Mouse (Mus musculus): ENCODE data around the gene Ptprn. TPM values are rescaled to one million over a fixed set of nuclear protein-coding genes. Genes with fewer than 3 reads are reported as not detected.
A peak's percentile ranks its signal among the peaks of the same experiment; 100 is the strongest.

Ptprn gene
- total and polyA plus RNA-seq, 2 experiments from 2014 or later: 0.04 to 0.16 TPM

- Histone ChIP-seq H3K9me3 (replicated peaks; ENCODE audit: control insufficient read depth, low read length) (no peaks in the 10 kb centered on the region), H3K9ac (replicated peaks; ENCODE audit: low read depth, low read length) (no peak overlapping the region), H3K36me3 (replicated peaks; ENCODE audit: control insufficient read depth, insufficient read depth, low read length) (no peaks in the 10 kb centered on the region), H3K27ac (ENCODE audit: low read depth) (no peak overlapping the region), H3K27me3 (ENCODE audit: control insufficient read depth, insufficient read depth, low read length) (peaks cover 40% of the 10 kb centered on the region), H3K4me2 (ENCODE audit: low read depth, low read length) (no peak overlapping the region), H3K4me1 (ENCODE audit: control insufficient read depth, insufficient read depth) (no peaks in the 10 kb centered on the region), H3K4me3 (ENCODE audit: low read depth, low read length) (no peak overlapping the region)
- TF ChIP-seq CTCF (IDR thresholded peaks at IDR 0.05; ENCODE audit: low read depth) (no peak), EP300 (IDR thresholded peaks at IDR 0.05; ENCODE audit: low read depth) (no peak)
- no peak for DNase-seq (ENCODE audit: low spot score)
- no peak for ATAC-seq (ENCODE audit: insufficient read depth, low read depth)
These were observed 3.0 kb downstream of the Ptprn start for GRCm38 (mm10) chr1:75261278-75261677.

- Histone ChIP-seq H3K27ac (ENCODE audit: low read depth) (no peak overlapping the region), H3K9me3 (replicated peaks; ENCODE audit: control insufficient read depth, low read length) (no peaks in the 10 kb centered on the region), H3K4me3 (ENCODE audit: low read depth, low read length) (no peak overlapping the region), H3K27me3 (ENCODE audit: control insufficient read depth, insufficient read depth, low read length) (no peaks in the 10 kb centered on the region), H3K36me3 (replicated peaks; ENCODE audit: control insufficient read depth, insufficient read depth, low read length) (no peaks in the 10 kb centered on the region), H3K4me2 (ENCODE audit: low read depth, low read length) (no peak overlapping the region), H3K9ac (replicated peaks; ENCODE audit: low read depth, low read length) (no peak overlapping the region), H3K4me1 (ENCODE audit: control insufficient read depth, insufficient read depth) (peaks cover 3% of the 10 kb centered on the region)
- TF ChIP-seq CTCF (IDR thresholded peaks at IDR 0.05; ENCODE audit: low read depth) (no peak), EP300 (IDR thresholded peaks at IDR 0.05; ENCODE audit: low read depth) (no peak)
- WGBS: 37% methylated on average over 10 of the region's 10 CpGs
- DNase-seq (ENCODE audit: low spot score) (no peak), ATAC-seq (ENCODE audit: insufficient read depth, low read depth) (no peak)
These were observed 8.7 kb downstream of the Ptprn start for GRCm38 (mm10) chr1:75255516-75256046.

- no peak overlapping the region for H3K27ac ChIP-seq (ENCODE audit: low read depth)
- H3K4me2 ChIP-seq (ENCODE audit: low read depth, low read length): no peak overlapping the region
- WGBS: 66% methylated on average over 8 of the region's 8 CpGs
- no peak overlapping the region for H3K9ac ChIP-seq (replicated peaks; ENCODE audit: low read depth, low read length)
- no peak overlapping the region for H3K4me3 ChIP-seq (ENCODE audit: low read depth, low read length)
- H3K9me3 ChIP-seq (replicated peaks; ENCODE audit: control insufficient read depth, low read length): no peaks in the 10 kb centered on the region
- DNase-seq (ENCODE audit: low spot score): no peak
- H3K36me3 ChIP-seq (replicated peaks; ENCODE audit: control insufficient read depth, insufficient read depth, low read length): no peaks in the 10 kb centered on the region
- H3K4me1 ChIP-seq (ENCODE audit: control insufficient read depth, insufficient read depth): peaks cover 3% of the 10 kb centered on the region
- no peaks in the 10 kb centered on the region for H3K27me3 ChIP-seq (ENCODE audit: control insufficient read depth, insufficient read depth, low read length)
- no peak for ATAC-seq (ENCODE audit: insufficient read depth, low read depth)
- TF ChIP-seq EP300 (IDR thresholded peaks at IDR 0.05; ENCODE audit: low read depth) (no peak), CTCF (IDR thresholded peaks at IDR 0.05; ENCODE audit: low read depth) (no peak)
These were observed 9.7 kb downstream of the Ptprn start for GRCm38 (mm10) chr1:75254625-75255013.

GRCm38 (mm10) chr1:75253849-75254624, 10.3 kb downstream of the Ptprn start:
- peak; percentile 89 for TF ChIP-seq CTCF (IDR thresholded peaks at IDR 0.05; ENCODE audit: low read depth)
- no peak for TF ChIP-seq EP300 (IDR thresholded peaks at IDR 0.05; ENCODE audit: low read depth)
- peak; percentile 46 for DNase-seq (ENCODE audit: low spot score)
- no peak for ATAC-seq (ENCODE audit: insufficient read depth, low read depth)
- Histone ChIP-seq H3K4me3 (ENCODE audit: low read depth, low read length) (no peak overlapping the region), H3K27ac (ENCODE audit: low read depth) (no peak overlapping the region), H3K9me3 (replicated peaks; ENCODE audit: control insufficient read depth, low read length) (no peaks in the 10 kb centered on the region), H3K4me2 (ENCODE audit: low read depth, low read length) (no peak overlapping the region), H3K4me1 (ENCODE audit: control insufficient read depth, insufficient read depth) (peaks cover 3% of the 10 kb centered on the region), H3K27me3 (ENCODE audit: control insufficient read depth, insufficient read depth, low read length) (no peaks in the 10 kb centered on the region), H3K9ac (replicated peaks; ENCODE audit: low read depth, low read length) (no peak overlapping the region), H3K36me3 (replicated peaks; ENCODE audit: control insufficient read depth, insufficient read depth, low read length) (no peaks in the 10 kb centered on the region)
- WGBS: 54% methylated on average over 16 of the region's 16 CpGs

GRCm38 (mm10) chr1:75253029-75253428, 11.3 kb downstream of the Ptprn start:
- no peak for TF ChIP-seq CTCF (IDR thresholded peaks at IDR 0.05; ENCODE audit: low read depth)
- no peak for TF ChIP-seq EP300 (IDR thresholded peaks at IDR 0.05; ENCODE audit: low read depth)
- H3K9ac ChIP-seq (replicated peaks; ENCODE audit: low read depth, low read length): no peak overlapping the region
- no peak overlapping the region for H3K27ac ChIP-seq (ENCODE audit: low read depth)
- H3K4me3 ChIP-seq (ENCODE audit: low read depth, low read length): no peak overlapping the region
- no peaks in the 10 kb centered on the region for H3K9me3 ChIP-seq (replicated peaks; ENCODE audit: control insufficient read depth, low read length)
- H3K4me1 ChIP-seq (ENCODE audit: control insufficient read depth, insufficient read depth): peaks cover 6% of the 10 kb centered on the region
- no peak for ATAC-seq (ENCODE audit: insufficient read depth, low read depth)
- no peaks in the 10 kb centered on the region for H3K27me3 ChIP-seq (ENCODE audit: control insufficient read depth, insufficient read depth, low read length)
- H3K4me2 ChIP-seq (ENCODE audit: low read depth, low read length): no peak overlapping the region
- no peaks in the 10 kb centered on the region for H3K36me3 ChIP-seq (replicated peaks; ENCODE audit: control insufficient read depth, insufficient read depth, low read length)
- 65% methylated on average over 16 of the region's 16 CpGs for WGBS
- no peak for DNase-seq (ENCODE audit: low spot score)

Measured in heart, postnatal 0 days (tissue).